Mouse (Mus musculus) kidney, postnatal 0 days (tissue): Measurements from ENCODE around the gene Palm2. TPM values are rescaled to one million over a fixed set of nuclear protein-coding genes. Genes with fewer than 3 reads are reported as not detected.
A peak's percentile ranks its signal among the peaks of the same experiment; 100 is the strongest.

ENCODE experiments used
- ATAC-seq: fragments of 200-750 bp; cut with Nextera tagmentation; replicated peaks from 2 replicates; pipeline ENCODE4 v1.8.0; 2017; ENCODE audit warnings: low read depth, moderate number of reproducible peaks, moderate TSS enrichment, moderate library complexity; ENCODE audit not compliant: low FRiP score
- DNase-seq: peaks from one replicate; pipeline ENCODE4 v3.0.0-alpha.2; 2016; ENCODE audit warnings: low spot score
- H3K27ac ChIP-seq: fragments of 300-500 bp; sonication (generic); 2 replicates; pipeline ENCODE4 v1.5.1; 2014; ENCODE audit warnings: mild to moderate bottlenecking
- H3K27me3 ChIP-seq: fragments of 300-500 bp; sonication (generic); 2 replicates; pipeline ENCODE4 v1.6.1; 2014; ENCODE audit warnings: low read length, mixed read lengths; ENCODE audit not compliant: insufficient read depth
- H3K36me3 ChIP-seq: fragments of 300-500 bp; sonication (generic); 2 replicates; pipeline ENCODE4 v1.6.1; 2014; ENCODE audit warnings: low read length, mixed read lengths; ENCODE audit not compliant: insufficient read depth
- H3K4me1 ChIP-seq: fragments of 300-500 bp; sonication (generic); replicated peaks from 2 replicates; pipeline ENCODE4 v1.6.1; 2014; ENCODE audit warnings: antibody characterized with exemption, low read length, mixed read lengths; ENCODE audit not compliant: insufficient read depth
- H3K4me2 ChIP-seq: fragments of 300-500 bp; sonication (generic); 2 replicates; pipeline ENCODE4 v1.6.1; 2014; ENCODE audit warnings: mild to moderate bottlenecking, low read length, moderate library complexity, mixed read lengths
- H3K4me3 ChIP-seq: fragments of 300-500 bp; sonication (generic); replicated peaks from 2 replicates; pipeline ENCODE4 v1.5.1; 2014; ENCODE audit warnings: low read depth, low read length
- H3K9ac ChIP-seq: fragments of 300-500 bp; sonication (generic); 2 replicates; pipeline ENCODE4 v1.6.1; 2014; ENCODE audit warnings: low read depth, low read length
- H3K9me3 ChIP-seq: fragments of 300-500 bp; sonication (generic); replicated peaks from 2 replicates; pipeline ENCODE4 v1.6.1; 2016; ENCODE audit warnings: low read length, inconsistent platforms, mixed read lengths
- CTCF ChIP-seq: IDR thresholded peaks from 2 replicates; pipeline ENCODE4 v1.5.1; 2016; ENCODE audit warnings: antibody characterized with exemption, low read depth, mild to moderate bottlenecking, moderate library complexity
- WGBS: fragments of 180-500 bp; shearing (Covaris S2); extraction: QIAGEN DNeasy Blood & Tissue Kit; methylation state at CpG from one replicate; pipeline ENCODE4 v1.1.7; 2014; 5-methylcytosine and 5-hydroxymethylcytosine counted together
- polyA plus RNA-seq: library from polyadenylated mRNA; unstranded; fragments of >200 nt; fragmentation: Nextera tagmentation; extraction: Ambion mirVana; gene quantifications from 2 replicates; pipeline ENCODE4 v1.2.1, GENCODE M21; 2015

Palm2 gene
- polyA plus RNA-seq, 1 experiment from 2014 or later = 0.54 TPM

DNA sequence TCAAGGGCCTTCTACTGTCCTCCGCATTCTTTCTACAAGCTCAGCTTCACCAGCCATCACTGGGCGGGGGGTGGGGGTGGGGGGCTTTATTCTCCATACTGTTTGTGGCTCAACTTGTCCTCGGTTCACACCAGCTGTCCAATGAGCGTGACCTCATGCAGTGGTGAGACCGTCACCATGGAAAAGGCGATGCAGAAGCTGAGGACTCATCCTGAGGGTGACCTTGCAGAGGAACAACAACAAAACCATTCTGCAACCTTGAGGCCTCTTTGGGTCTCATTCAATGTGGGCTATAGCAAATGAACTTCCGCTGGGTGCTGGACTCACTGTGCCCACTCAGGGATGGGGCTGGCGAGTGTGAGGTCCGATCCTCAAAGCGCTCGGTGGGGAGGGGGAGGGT, 317.5 kb downstream of the Palm2 start:
- DNase-seq (no peak), ATAC-seq (no peak)
- Histone ChIP-seq H3K9ac (no peak overlapping the region), H3K27ac (no peak overlapping the region), H3K27me3 (no peaks in the 10 kb centered on the region), H3K4me1 (no peaks in the 10 kb centered on the region), H3K9me3 (no peaks in the 10 kb centered on the region), H3K4me3 (no peak overlapping the region), H3K36me3 (no peaks in the 10 kb centered on the region), H3K4me2 (no peak overlapping the region)
- TF ChIP-seq CTCF = no peak
- WGBS = 74% methylated on average over 11 of the region's 11 CpGs

DNA sequence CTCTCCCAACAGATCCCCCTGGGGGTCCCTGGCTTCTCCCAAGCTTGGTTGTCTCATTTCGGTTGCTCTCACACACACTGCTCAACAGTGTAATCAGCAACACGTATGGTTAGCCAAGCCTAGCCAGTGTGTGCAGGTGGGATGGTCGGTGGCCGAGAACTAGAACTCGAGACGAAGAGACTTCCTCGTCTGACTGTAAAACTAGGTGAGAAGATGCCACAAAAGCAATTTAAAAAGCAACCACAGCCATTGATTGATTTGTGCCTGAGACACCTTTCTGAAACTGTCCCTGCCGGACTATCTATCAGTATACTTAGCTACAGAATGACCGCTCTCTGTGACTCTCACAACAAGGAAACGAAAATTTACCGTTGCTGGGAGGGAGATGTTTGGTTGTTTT, 321.0 kb downstream of the Palm2 start:
- Histone ChIP-seq H3K9ac (no peak overlapping the region), H3K4me3 (no peak overlapping the region), H3K4me1 (no peaks in the 10 kb centered on the region), H3K4me2 (no peak overlapping the region), H3K9me3 (no peaks in the 10 kb centered on the region), H3K36me3 (no peaks in the 10 kb centered on the region), H3K27ac (no peak overlapping the region), H3K27me3 (no peaks in the 10 kb centered on the region)
- DNase-seq (no peak), ATAC-seq (no peak)
- TF ChIP-seq CTCF = no peak
- 57% methylated on average over 11 of the region's 11 CpGs for WGBS

DNA sequence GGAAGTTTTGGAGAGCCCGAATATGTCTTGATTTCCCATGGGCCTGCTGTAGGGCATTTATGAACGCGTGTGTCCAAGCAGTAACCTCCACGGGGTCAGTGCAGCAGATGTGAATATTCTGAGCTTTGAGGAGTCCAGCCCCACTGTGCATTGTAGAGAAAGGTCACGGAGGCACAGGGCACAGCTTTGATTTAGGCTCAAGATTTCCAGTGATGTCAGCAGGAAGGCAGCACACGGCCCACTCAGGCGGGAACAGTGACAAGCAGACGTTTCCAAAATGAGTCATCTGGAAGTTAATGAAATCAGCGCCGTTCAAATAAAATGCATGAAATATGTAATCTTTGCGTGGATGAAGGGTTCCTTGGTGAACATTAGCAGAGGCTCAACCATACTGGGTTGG, 323.9 kb downstream of the Palm2 start:
- Histone ChIP-seq H3K27ac (peak overlapping the region; percentile 42; the same call in 1 of the 2 replicates), H3K9ac (no peak overlapping the region), H3K36me3 (no peaks in the 10 kb centered on the region), H3K4me2 (no peak overlapping the region), H3K27me3 (no peaks in the 10 kb centered on the region), H3K4me1 (0 out of 2 replicates have a peak, but pooled peaks cover 6% of the 10 kb centered on the region), H3K4me3 (no peak overlapping the region), H3K9me3 (no peaks in the 10 kb centered on the region)
- WGBS = 53% methylated on average over 11 of the region's 11 CpGs
- peak; percentile 33 for DNase-seq
- no peak for TF ChIP-seq CTCF
- no peak for ATAC-seq

Other genes with a start within 250 kb of the Palm2 start
- 7.7 and 9.2 TPM in 2 replicates for gene Ptpn3, start 132.4 kb upstream of the Palm2 start, polyA plus RNA-seq
- gene Pakap, start 133.9 kb downstream of the Palm2 start, polyA plus RNA-seq = 11.5 and 14.6 TPM in 2 replicates